Mouse (Mus musculus) bone marrow, adult 2 months (tissue): Measurements from ENCODE around the gene Kcnh5. TPM values are rescaled to one million over a fixed set of nuclear protein-coding genes. Genes with fewer than 3 reads are reported as not detected.

Source experiments
- H3K27ac ChIP-seq: fragments of 200-500 bp; 2 replicates; pipeline ENCODE4 v1.5.1; 2012; ENCODE audit warnings: low read depth, mild to moderate bottlenecking, control low read depth, inconsistent platforms, low read length; ENCODE audit not compliant: control insufficient read depth, poor library complexity, insufficient read depth
- H3K4me1 ChIP-seq: fragments of 200-500 bp; 2 replicates; pipeline ENCODE4 v1.6.1; 2011; ENCODE audit warnings: low read length; ENCODE audit not compliant: control insufficient read depth, insufficient read depth
- H3K4me3 ChIP-seq: fragments of 200-500 bp; replicated peaks from 2 replicates; pipeline ENCODE3; 2011; ENCODE audit warnings: mild to moderate bottlenecking, low read depth, low read length, control low read depth; ENCODE audit not compliant: control insufficient read depth
- CTCF ChIP-seq: fragments of 200-500 bp; IDR thresholded peaks from 2 replicates; pipeline ENCODE4 v1.5.1; 2011; ENCODE audit warnings: low read length, control low read depth; ENCODE audit not compliant: control insufficient read depth, insufficient read depth
- POLR2A ChIP-seq: fragments of 200-500 bp; IDR thresholded peaks from 2 replicates; pipeline ENCODE4 v1.6.1; 2011; ENCODE audit warnings: low read depth, mild to moderate bottlenecking, control low read depth, low read length, borderline replicate concordance; ENCODE audit not compliant: control insufficient read depth
- WGBS: fragments of 180-500 bp; shearing (Covaris S2); methylation state at CpG from one replicate; pipeline ENCODE4 v1.1.7; 2018; 5-methylcytosine and 5-hydroxymethylcytosine counted together
- polyA plus RNA-seq: library from polyadenylated mRNA; stranded (reverse); fragments of >200 nt; gene quantifications from 2 replicates; pipeline ENCODE4 v1.2.4, GENCODE M21; 2011; ENCODE audit warnings: low replicate concordance; ENCODE audit not compliant: missing spikeins, insufficient read depth, insufficient read length

Kcnh5 gene
- polyA plus RNA-seq, 1 experiment: not detected

DNA sequence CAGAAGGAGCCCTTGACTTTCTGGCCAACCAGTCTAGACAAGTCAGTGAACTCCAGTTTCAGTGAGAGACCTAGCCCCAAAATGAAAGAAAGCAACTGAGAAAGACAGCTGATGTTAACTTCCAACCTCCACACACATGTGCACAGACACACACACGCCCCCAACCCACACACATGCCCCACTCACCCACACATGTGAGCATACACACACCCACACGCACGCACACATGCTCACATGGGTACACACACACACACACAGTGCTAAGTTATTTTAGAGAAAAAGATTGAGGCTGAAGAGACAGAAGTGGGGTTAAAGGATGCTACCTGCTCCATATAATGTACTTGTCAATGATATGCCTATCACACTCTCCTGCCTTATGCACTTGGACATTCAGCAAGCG is 327.2 kb downstream of the Kcnh5 start:
- Histone ChIP-seq H3K4me1 (no peaks in the 10 kb centered on the region), H3K27ac (no peak overlapping the region), H3K4me3 (no peak overlapping the region)
- TF ChIP-seq CTCF (no peak), POLR2A (no peak)
- 83% methylated on average over 4 of the region's 4 CpGs for WGBS

DNA sequence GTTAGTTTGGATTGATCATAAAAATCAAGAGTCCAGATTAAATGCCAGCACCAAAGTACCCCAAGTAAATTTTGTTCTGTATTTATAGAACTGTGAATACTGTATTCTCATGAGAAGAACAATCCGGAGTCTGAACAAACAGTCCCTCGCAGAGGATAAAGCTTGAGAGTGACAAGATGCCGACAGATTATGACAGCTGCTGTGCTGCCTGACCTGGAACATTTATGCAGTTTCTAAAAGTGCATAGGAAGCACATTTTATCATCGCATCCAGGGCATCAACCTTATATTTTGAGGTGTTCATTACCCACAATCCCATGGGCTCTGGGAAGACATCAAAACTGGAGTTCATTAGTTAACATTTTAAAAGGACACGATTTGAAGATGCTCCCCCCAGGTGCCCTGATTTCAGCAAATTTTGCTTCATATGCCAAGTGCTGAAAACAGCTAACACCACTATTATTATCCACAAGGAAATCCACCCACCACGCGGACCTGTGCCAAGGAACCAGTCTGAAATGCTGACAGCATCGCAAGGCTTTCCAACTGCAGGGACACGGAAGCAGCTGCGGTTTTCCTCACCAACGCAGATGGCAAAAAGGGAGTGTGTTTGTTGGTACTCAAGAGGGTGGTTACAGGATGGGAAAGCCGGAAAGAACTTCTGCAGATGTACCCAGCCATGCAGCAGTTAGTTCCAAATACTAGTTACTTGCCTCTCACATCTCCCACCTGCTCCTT is 328.4 kb downstream of the Kcnh5 start:
- no peak for TF ChIP-seq POLR2A
- TF ChIP-seq CTCF: no peak
- 84% methylated on average over 12 of the region's 12 CpGs for WGBS
- no peaks in the 10 kb centered on the region for H3K4me1 ChIP-seq
- H3K4me3 ChIP-seq: no peak overlapping the region
- H3K27ac ChIP-seq: no peak overlapping the region

Other genes starting within 250 kb of the Kcnh5 start
- gene Rhoj, start 131.0 kb upstream of the Kcnh5 start, polyA plus RNA-seq: 5.9 and 6.4 TPM in 2 replicates
- gene Gphb5, start 239.4 kb upstream of the Kcnh5 start, polyA plus RNA-seq: not detected in 2 replicates